Mouse (Mus musculus): ENCODE measurements around the gene Hspb8. TPM values are rescaled to one million over a fixed set of nuclear protein-coding genes. Genes with fewer than 3 reads are reported as not detected.

The Hspb8 gene
- 2.6 and 3.5 TPM in 2 replicates for polyA plus RNA-seq (2014; fragmentation: Nextera tagmentation; extraction: Ambion mirVana)

DNA sequence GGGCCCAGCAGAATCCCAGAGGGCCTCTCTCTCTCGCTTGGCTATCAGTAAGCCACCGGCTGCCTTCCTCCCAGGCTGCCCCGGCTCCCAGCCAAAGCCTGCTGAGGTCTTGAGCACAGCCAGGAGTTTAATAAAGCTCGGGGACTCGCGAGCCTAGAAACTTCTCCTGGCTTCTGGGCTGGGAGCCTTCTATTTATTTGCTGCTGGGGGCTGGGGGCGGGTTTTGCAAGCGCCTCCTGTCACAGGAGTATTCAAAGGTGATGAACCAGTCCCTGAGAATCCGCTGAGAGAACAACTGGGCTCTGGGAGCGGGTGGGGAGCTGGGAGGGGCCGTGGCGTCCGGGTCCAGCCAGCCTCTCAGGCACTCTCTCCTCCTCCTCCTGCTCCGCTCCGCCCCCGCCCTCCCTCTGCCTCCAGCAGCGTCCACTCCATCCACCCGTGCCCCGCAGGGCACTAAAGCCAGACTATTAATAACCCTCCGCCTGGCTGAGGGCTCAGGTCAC, at the start of gene Hspb8:
TSS of gene Hspb8 (minus strand) at position 166 of the 503 bp plus-strand sequence.
- ATAC-seq (replicated peaks; ENCODE audit: low FRiP score) = peak; percentile 42; the same call in 1 of the 2 replicates
- peak within 1 kb of the TSS; percentile 29 for H3K4me3 ChIP-seq (ENCODE audit: low read depth, low read length)
- H3K36me3 ChIP-seq (ENCODE audit: control insufficient read depth, insufficient read depth, low read length) = no peaks in the 10 kb centered on the region
- DNase-seq (ENCODE audit: low spot score) = peak; percentile 54
- H3K27me3 ChIP-seq (replicated peaks; ENCODE audit: control insufficient read depth, insufficient read depth, low read length) = no peaks in the 10 kb centered on the region; the same call in 1 of the 2 replicates
- H3K9me3 ChIP-seq (ENCODE audit: control insufficient read depth, low read length) = no peaks in the 10 kb centered on the region
- 2% methylated on average over 17 of the region's 20 CpGs for WGBS
- H3K27ac ChIP-seq (ENCODE audit: low read depth, low read length) = no peak within 1 kb of the TSS
- H3K9ac ChIP-seq (ENCODE audit: low read depth, low read length) = peak within 1 kb of the TSS; percentile 39; the same call in 1 of the 2 replicates
- peaks cover 13% of the 10 kb centered on the region for H3K4me1 ChIP-seq (replicated peaks; ENCODE audit: control insufficient read depth, insufficient read depth, low read length)
- H3K4me2 ChIP-seq = peak within 1 kb of the TSS; percentile 53

DNA sequence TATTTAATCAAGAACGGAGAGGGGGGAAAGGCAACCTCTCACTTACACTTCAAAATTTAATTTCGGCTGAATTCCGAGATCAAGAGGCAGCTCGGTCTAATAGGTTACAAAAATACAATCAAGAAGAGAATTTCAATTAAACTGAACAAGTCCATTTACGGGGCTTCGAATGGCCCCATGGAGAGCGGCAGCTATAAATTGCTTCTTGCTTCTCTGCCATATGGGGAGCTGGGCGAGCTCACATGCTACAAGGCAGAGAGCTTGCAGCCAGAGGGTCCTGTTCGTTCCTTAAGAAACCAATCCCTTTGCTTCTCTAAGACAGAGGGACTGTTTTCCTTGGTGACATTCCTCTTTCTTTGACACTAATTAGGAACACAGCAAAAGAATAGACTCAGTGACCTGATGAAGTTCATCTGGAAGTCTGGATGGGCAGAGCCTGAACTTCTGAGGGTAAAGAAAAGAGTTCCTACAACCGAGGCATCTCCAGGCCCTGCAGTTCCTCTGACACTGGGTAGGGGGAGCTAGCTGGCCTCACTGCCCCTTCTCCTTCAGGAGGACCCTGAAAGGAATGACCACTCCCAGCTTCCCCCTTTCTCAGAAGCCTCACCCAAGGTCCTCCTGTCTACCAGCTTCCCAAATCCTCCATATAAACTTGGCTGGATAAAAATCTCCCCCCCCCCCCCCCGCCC, 38.8 kb upstream of the Hspb8 start:
- Histone ChIP-seq H3K36me3 (ENCODE audit: control insufficient read depth, insufficient read depth, low read length) (no peaks in the 10 kb centered on the region), H3K9ac (ENCODE audit: low read depth, low read length) (no peak overlapping the region), H3K4me2 (no peak overlapping the region), H3K9me3 (ENCODE audit: control insufficient read depth, low read length) (peaks cover 4% of the 10 kb centered on the region; the same call in 1 of the 2 replicates), H3K27ac (ENCODE audit: low read depth, low read length) (no peak overlapping the region), H3K4me3 (ENCODE audit: low read depth, low read length) (no peak overlapping the region), H3K4me1 (replicated peaks; ENCODE audit: control insufficient read depth, insufficient read depth, low read length) (no peaks in the 10 kb centered on the region), H3K27me3 (replicated peaks; ENCODE audit: control insufficient read depth, insufficient read depth, low read length) (no peaks in the 10 kb centered on the region)
- no peak for DNase-seq (ENCODE audit: low spot score)
- ATAC-seq (replicated peaks; ENCODE audit: low FRiP score) = no peak
- 67% methylated on average over 11 of the region's 11 CpGs for WGBS

DNA sequence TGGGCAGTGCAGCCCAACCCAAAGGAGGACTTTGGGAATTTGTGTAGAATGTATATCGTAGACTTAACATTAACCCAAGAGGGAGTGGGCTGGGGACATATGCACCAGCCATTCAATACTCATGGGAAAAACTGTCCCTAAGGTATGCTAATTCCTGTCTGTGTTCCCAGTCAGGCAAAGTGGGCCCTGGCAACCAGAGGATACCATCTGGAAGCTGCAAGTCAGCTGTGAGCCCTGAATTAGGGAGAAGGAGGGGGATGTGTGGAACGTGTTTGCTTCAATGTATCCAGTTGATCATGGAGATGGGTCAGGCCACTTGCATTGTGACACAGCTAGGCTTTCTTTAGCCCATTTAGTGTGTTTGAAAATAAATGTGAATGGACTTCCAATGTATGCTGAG, 37.3 kb upstream of the Hspb8 start:
- Histone ChIP-seq H3K27me3 (replicated peaks; ENCODE audit: control insufficient read depth, insufficient read depth, low read length) (no peaks in the 10 kb centered on the region), H3K4me2 (no peak overlapping the region), H3K36me3 (ENCODE audit: control insufficient read depth, insufficient read depth, low read length) (no peaks in the 10 kb centered on the region), H3K4me1 (replicated peaks; ENCODE audit: control insufficient read depth, insufficient read depth, low read length) (no peaks in the 10 kb centered on the region), H3K27ac (ENCODE audit: low read depth, low read length) (no peak overlapping the region), H3K9me3 (ENCODE audit: control insufficient read depth, low read length) (no peaks in the 10 kb centered on the region), H3K4me3 (ENCODE audit: low read depth, low read length) (no peak overlapping the region), H3K9ac (ENCODE audit: low read depth, low read length) (no peak overlapping the region)
- no peak for ATAC-seq (replicated peaks; ENCODE audit: low FRiP score)
- no peak for DNase-seq (ENCODE audit: low spot score)
- 72% methylated on average over 2 of the region's 2 CpGs for WGBS

DNA sequence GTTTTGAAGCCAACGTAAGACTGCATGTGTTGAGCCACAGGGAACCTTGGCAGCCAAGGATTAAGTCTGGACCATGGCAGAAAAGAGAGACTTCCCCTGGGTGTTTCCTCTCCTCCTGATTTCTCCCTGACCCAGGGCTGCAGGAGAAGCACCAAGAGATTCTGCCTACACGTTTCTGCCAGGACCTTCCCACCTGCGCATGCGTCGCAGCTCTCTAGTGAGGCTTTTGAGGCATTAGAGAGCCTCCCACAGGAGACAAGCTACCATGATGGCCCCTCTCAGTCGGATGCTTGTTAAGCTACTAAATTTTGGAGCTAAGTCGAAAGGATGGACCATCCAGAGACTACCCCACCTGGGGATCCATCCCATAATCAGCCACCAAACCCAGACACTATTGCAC, 35.1 kb upstream of the Hspb8 start:
- no peak overlapping the region for H3K4me2 ChIP-seq
- H3K4me1 ChIP-seq (replicated peaks; ENCODE audit: control insufficient read depth, insufficient read depth, low read length) = no peaks in the 10 kb centered on the region
- H3K9me3 ChIP-seq (ENCODE audit: control insufficient read depth, low read length) = no peaks in the 10 kb centered on the region
- WGBS = 85% methylated on average over 7 of the region's 7 CpGs
- H3K27me3 ChIP-seq (replicated peaks; ENCODE audit: control insufficient read depth, insufficient read depth, low read length) = 0 out of 2 replicates have a peak, but pooled peaks cover 6% of the 10 kb centered on the region
- no peak for ATAC-seq (replicated peaks; ENCODE audit: low FRiP score)
- no peak overlapping the region for H3K4me3 ChIP-seq (ENCODE audit: low read depth, low read length)
- no peak overlapping the region for H3K9ac ChIP-seq (ENCODE audit: low read depth, low read length)
- DNase-seq (ENCODE audit: low spot score) = no peak
- H3K36me3 ChIP-seq (ENCODE audit: control insufficient read depth, insufficient read depth, low read length) = no peaks in the 10 kb centered on the region
- H3K27ac ChIP-seq (ENCODE audit: low read depth, low read length) = no peak overlapping the region

DNA sequence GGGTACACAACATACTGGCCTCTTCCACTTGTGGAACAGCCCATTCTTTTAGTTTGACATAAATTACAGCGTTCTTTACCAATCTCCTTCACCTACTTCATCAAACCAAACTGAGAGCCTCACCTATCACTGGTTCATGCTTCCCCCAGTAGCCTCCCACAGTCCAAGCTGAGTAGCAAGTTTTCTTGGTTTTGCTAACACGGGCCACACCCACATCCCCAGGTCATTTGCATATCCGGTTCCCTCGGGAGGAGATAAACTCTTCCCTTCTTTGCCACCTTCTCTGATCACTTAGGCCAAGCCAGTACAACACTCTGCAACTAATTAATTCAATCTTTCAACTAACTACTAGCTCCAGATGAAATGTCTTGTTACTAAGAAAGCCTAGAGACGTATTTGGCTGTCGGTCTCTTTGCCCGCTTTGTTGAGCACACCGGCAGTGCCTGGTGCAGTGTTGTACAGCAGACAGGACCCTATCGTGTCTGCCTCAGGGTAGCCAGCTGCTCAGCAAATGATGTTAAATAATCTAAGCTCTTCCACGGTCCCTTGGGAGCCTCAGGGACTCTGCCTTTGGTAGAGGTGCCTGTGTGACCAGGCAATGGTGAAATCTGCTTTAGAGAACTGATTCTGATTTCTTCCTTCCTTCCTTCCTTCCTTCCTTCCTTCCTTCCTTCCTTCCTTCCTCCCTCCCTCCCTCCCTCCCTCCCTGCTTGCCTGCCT, 34.3 kb upstream of the Hspb8 start:
- H3K4me3 ChIP-seq (ENCODE audit: low read depth, low read length) = no peak overlapping the region
- 0 out of 2 replicates have a peak, but pooled peaks cover 6% of the 10 kb centered on the region for H3K27me3 ChIP-seq (replicated peaks; ENCODE audit: control insufficient read depth, insufficient read depth, low read length)
- H3K9me3 ChIP-seq (ENCODE audit: control insufficient read depth, low read length) = no peaks in the 10 kb centered on the region
- H3K4me1 ChIP-seq (replicated peaks; ENCODE audit: control insufficient read depth, insufficient read depth, low read length) = no peaks in the 10 kb centered on the region
- WGBS = 32% methylated on average over 10 of the region's 10 CpGs
- H3K36me3 ChIP-seq (ENCODE audit: control insufficient read depth, insufficient read depth, low read length) = no peaks in the 10 kb centered on the region
- DNase-seq (ENCODE audit: low spot score) (no peak), ATAC-seq (replicated peaks; ENCODE audit: low FRiP score) (no peak)
- H3K9ac ChIP-seq (ENCODE audit: low read depth, low read length) = no peak overlapping the region
- 0 out of 2 replicates have a peak overlapping the region, but pooled peaks have one; percentile 6 for H3K4me2 ChIP-seq
- H3K27ac ChIP-seq (ENCODE audit: low read depth, low read length) = no peak overlapping the region

DNA sequence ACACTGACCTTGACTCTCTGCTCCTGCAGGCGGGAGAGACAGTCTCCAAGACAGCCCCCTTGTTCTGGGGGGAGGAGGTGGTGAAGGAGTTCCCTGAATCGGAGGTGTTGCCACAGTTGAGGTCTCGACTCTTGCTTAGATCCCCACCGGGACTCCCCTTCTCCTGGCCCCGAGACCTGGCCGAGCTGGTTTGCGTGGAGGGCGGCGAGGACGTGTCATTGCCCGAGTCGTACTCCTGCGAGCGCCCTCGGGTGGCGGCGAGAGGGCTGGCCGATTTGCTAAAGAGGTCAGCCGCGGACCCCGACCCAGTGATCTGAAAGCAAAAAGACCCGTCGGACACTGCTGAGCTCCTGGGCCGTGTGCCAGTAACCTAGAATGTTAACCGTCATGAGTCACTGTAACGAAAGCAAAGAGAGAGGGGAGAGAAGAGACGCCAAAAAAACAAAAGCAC, 30.8 kb upstream of the Hspb8 start:
- Histone ChIP-seq H3K4me2 (peak overlapping the region; percentile 62), H3K9ac (ENCODE audit: low read depth, low read length) (no peak overlapping the region), H3K4me3 (ENCODE audit: low read depth, low read length) (peak overlapping the region; percentile 27), H3K27me3 (replicated peaks; ENCODE audit: control insufficient read depth, insufficient read depth, low read length) (peaks cover 18% of the 10 kb centered on the region; the same call in 1 of the 2 replicates), H3K36me3 (ENCODE audit: control insufficient read depth, insufficient read depth, low read length) (no peaks in the 10 kb centered on the region), H3K4me1 (replicated peaks; ENCODE audit: control insufficient read depth, insufficient read depth, low read length) (no peaks in the 10 kb centered on the region), H3K27ac (ENCODE audit: low read depth, low read length) (no peak overlapping the region), H3K9me3 (ENCODE audit: control insufficient read depth, low read length) (no peaks in the 10 kb centered on the region)
- 8% methylated on average over 27 of the region's 27 CpGs for WGBS
- peak; percentile 49 for DNase-seq (ENCODE audit: low spot score)
- no peak for ATAC-seq (replicated peaks; ENCODE audit: low FRiP score)

DNA sequence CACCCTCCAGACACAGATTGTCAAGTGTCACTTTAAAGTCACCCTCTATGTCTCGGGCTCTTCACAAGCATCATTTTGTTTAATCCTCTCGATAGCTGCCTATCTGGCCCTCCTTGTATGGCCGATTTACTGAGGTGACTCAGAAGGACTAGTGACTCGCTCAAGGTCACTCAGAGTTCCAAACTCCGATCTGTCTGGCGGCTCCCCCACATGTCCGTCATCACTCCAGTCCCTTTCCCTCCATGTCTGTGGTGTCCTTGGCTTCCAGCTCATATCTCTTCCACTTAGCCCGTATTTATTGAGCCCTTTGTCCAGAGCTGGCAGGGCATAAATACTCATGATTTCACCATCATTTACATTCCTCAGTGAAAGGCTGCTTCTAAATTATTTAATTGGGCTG, 28.2 kb upstream of the Hspb8 start:
- DNase-seq (ENCODE audit: low spot score) = no peak
- WGBS = 75% methylated on average over 8 of the region's 8 CpGs
- no peak overlapping the region for H3K4me2 ChIP-seq
- no peaks in the 10 kb centered on the region for H3K36me3 ChIP-seq (ENCODE audit: control insufficient read depth, insufficient read depth, low read length)
- H3K9me3 ChIP-seq (ENCODE audit: control insufficient read depth, low read length) = no peaks in the 10 kb centered on the region
- no peak for ATAC-seq (replicated peaks; ENCODE audit: low FRiP score)
- no peak overlapping the region for H3K27ac ChIP-seq (ENCODE audit: low read depth, low read length)
- no peak overlapping the region for H3K4me3 ChIP-seq (ENCODE audit: low read depth, low read length)
- no peaks in the 10 kb centered on the region for H3K4me1 ChIP-seq (replicated peaks; ENCODE audit: control insufficient read depth, insufficient read depth, low read length)
- peaks cover 21% of the 10 kb centered on the region for H3K27me3 ChIP-seq (replicated peaks; ENCODE audit: control insufficient read depth, insufficient read depth, low read length)
- H3K9ac ChIP-seq (ENCODE audit: low read depth, low read length) = no peak overlapping the region

DNA sequence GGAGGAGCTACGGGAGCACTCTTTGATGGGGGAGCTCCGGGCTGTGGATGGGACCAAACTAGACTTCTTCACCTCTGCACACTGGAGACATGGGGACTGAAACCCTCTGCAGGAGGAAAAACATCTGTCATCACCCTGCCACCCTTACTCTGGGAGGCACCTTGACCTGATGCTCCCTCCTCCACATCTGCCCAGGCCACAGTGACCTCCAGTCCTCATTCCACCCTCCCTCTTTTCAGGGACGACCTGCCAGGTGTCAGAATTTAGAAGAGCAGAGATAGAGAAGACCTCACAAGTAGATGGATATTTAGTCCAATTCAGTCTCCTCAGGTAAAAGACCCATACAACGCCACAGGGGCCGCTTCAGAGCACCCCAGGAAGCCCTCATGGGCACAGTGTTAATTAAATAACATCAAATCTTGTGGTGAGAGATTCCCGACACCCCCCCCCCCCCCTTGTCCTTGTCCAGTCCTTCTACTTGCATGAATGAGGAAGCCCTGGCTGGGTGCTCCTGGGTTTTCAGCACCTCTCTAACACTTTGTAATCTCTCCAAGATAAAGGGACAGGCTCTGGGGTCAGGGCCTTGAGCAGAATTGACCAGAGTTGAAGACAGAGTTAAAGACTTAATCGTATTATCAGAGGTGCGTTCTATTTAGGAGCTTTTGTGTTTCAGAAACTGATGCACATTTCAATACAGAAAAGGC, 27.0 kb upstream of the Hspb8 start:
- Histone ChIP-seq H3K4me2 (no peak overlapping the region), H3K9me3 (ENCODE audit: control insufficient read depth, low read length) (no peaks in the 10 kb centered on the region), H3K4me3 (ENCODE audit: low read depth, low read length) (no peak overlapping the region), H3K27me3 (replicated peaks; ENCODE audit: control insufficient read depth, insufficient read depth, low read length) (peaks cover 21% of the 10 kb centered on the region), H3K9ac (ENCODE audit: low read depth, low read length) (no peak overlapping the region), H3K27ac (ENCODE audit: low read depth, low read length) (no peak overlapping the region), H3K4me1 (replicated peaks; ENCODE audit: control insufficient read depth, insufficient read depth, low read length) (no peaks in the 10 kb centered on the region), H3K36me3 (ENCODE audit: control insufficient read depth, insufficient read depth, low read length) (no peaks in the 10 kb centered on the region)
- WGBS = 32% methylated on average over 8 of the region's 8 CpGs
- ATAC-seq (replicated peaks; ENCODE audit: low FRiP score) (no peak), DNase-seq (ENCODE audit: low spot score) (no peak)

All from liver, embryonic 11.5 days (tissue).